Mouse (Mus musculus) limb, embryonic 11.5 days (tissue): Measurements from ENCODE around the gene Flt3l. TPM values are rescaled to one million over a fixed set of nuclear protein-coding genes. Genes with fewer than 3 reads are reported as not detected.
A peak's percentile ranks its signal among the peaks of the same experiment; 100 is the strongest.
"Not testable (repeated sequence)": the region's sequence is repeated elsewhere in the genome, so short reads cannot be mapped to it uniquely, and the experiment has no call there.

Experiments
- ATAC-seq: fragments of 200-750 bp; cut with Nextera tagmentation; 2 replicates; pipeline ENCODE4 v1.8.0; 2017; ENCODE audit warnings: low read depth; ENCODE audit not compliant: insufficient number of reproducible peaks, low FRiP score, low TSS enrichment
- DNase-seq: peaks from one replicate; pipeline ENCODE4 v3.0.0-alpha.2; 2015; ENCODE audit warnings: low spot score
- H3K27ac ChIP-seq: fragments of 300-500 bp; sonication (generic); replicated peaks from 2 replicates; pipeline ENCODE4 v1.5.1; 2014; ENCODE audit warnings: low read depth, mild to moderate bottlenecking, low read length
- H3K27me3 ChIP-seq: fragments of 300-500 bp; sonication (generic); 2 replicates; pipeline ENCODE4 v1.6.1; 2014; ENCODE audit warnings: mild to moderate bottlenecking, low read length, mixed read lengths; ENCODE audit not compliant: control insufficient read depth, insufficient read depth
- H3K36me3 ChIP-seq: fragments of 300-500 bp; sonication (generic); 2 replicates; pipeline ENCODE4 v1.6.1; 2014; ENCODE audit warnings: mild to moderate bottlenecking, low read length, moderate library complexity, mixed read lengths; ENCODE audit not compliant: control insufficient read depth, insufficient read depth
- H3K4me1 ChIP-seq: fragments of 300-500 bp; sonication (generic); 2 replicates; pipeline ENCODE4 v1.6.1; 2014; ENCODE audit warnings: low read length, mixed read lengths; ENCODE audit not compliant: control insufficient read depth, insufficient read depth
- H3K4me2 ChIP-seq: fragments of 300-500 bp; sonication (generic); 2 replicates; pipeline ENCODE4 v1.6.1; 2014; ENCODE audit warnings: low read depth, mild to moderate bottlenecking, moderate library complexity; ENCODE audit not compliant: severe bottlenecking
- H3K4me3 ChIP-seq: fragments of 300-500 bp; sonication (generic); 2 replicates; pipeline ENCODE4 v1.5.1; 2014; ENCODE audit warnings: low read depth, low read length
- H3K9ac ChIP-seq: fragments of 300-500 bp; sonication (generic); 2 replicates; pipeline ENCODE4 v1.6.1; 2014; ENCODE audit warnings: mild to moderate bottlenecking, low read length
- H3K9me3 ChIP-seq: fragments of 300-500 bp; sonication (generic); 2 replicates; pipeline ENCODE4 v1.6.1; 2016; ENCODE audit warnings: low read length; ENCODE audit not compliant: control insufficient read depth
- WGBS: fragments of 180-500 bp; shearing (Covaris S2); extraction: QIAGEN DNeasy Blood & Tissue Kit; methylation state at CpG from one replicate; pipeline ENCODE4 v1.1.7; 2014; 5-methylcytosine and 5-hydroxymethylcytosine counted together
- polyA plus RNA-seq: library from polyadenylated mRNA; unstranded; fragments of >200 nt; fragmentation: Nextera tagmentation; extraction: Ambion mirVana; gene quantifications from 2 replicates; pipeline ENCODE4 v1.2.1, GENCODE M21; 2014

Gene Flt3l
- polyA plus RNA-seq, 1 experiment from 2014 or later, result 0.44 TPM

GRCm38 (mm10) chr7:45178550-45178949 is 42.3 kb upstream of the Flt3l start:
- Histone ChIP-seq H3K9me3 (0 out of 2 replicates have a peak, but pooled peaks cover 3% of the 10 kb centered on the region), H3K27ac (no peak overlapping the region), H3K4me3 (no peak overlapping the region), H3K4me2 (no peak overlapping the region), H3K4me1 (0 out of 2 replicates have a peak, but pooled peaks cover 13% of the 10 kb centered on the region), H3K9ac (no peak overlapping the region), H3K36me3 (no peaks in the 10 kb centered on the region), H3K27me3 (peaks cover 92% of the 10 kb centered on the region)
- DNase-seq, result no peak
- WGBS, result 21% methylated on average over 7 of the region's 7 CpGs
- ATAC-seq, result no peak

GRCm38 (mm10) chr7:45176356-45176755 is 40.1 kb upstream of the Flt3l start:
- Histone ChIP-seq H3K27ac (no peak overlapping the region), H3K4me2 (peak overlapping the region; percentile 10), H3K27me3 (peaks cover 79% of the 10 kb centered on the region), H3K4me3 (peak overlapping the region; percentile 12; the same call in 1 of the 2 replicates), H3K9ac (no peak overlapping the region), H3K9me3 (0 out of 2 replicates have a peak, but pooled peaks cover 3% of the 10 kb centered on the region), H3K36me3 (no peaks in the 10 kb centered on the region), H3K4me1 (0 out of 2 replicates have a peak, but pooled peaks cover 8% of the 10 kb centered on the region)
- DNase-seq (no peak), ATAC-seq (no peak)
- WGBS, result 2% methylated on average over 28 of the region's 31 CpGs

- Histone ChIP-seq H3K36me3 (no peaks in the 10 kb centered on the region), H3K27ac (no peak overlapping the region), H3K4me3 (peak overlapping the region; percentile 12; the same call in 1 of the 2 replicates), H3K27me3 (peaks cover 79% of the 10 kb centered on the region), H3K9ac (no peak overlapping the region), H3K4me1 (0 out of 2 replicates have a peak, but pooled peaks cover 5% of the 10 kb centered on the region), H3K4me2 (peak overlapping the region; percentile 10), H3K9me3 (0 out of 2 replicates have a peak, but pooled peaks cover 3% of the 10 kb centered on the region)
- no peak for ATAC-seq
- 2% methylated on average over 23 of the region's 23 CpGs for WGBS
- no peak for DNase-seq
Measured at GRCm38 (mm10) chr7:45175929-45176328, 39.7 kb upstream of the Flt3l start.

GRCm38 (mm10) chr7:45175398-45175797 is 39.2 kb upstream of the Flt3l start:
- ATAC-seq (no peak), DNase-seq (no peak)
- no peak overlapping the region for H3K9ac ChIP-seq
- H3K27me3 ChIP-seq, result peaks cover 74% of the 10 kb centered on the region
- H3K4me1 ChIP-seq, result 0 out of 2 replicates have a peak, but pooled peaks cover 3% of the 10 kb centered on the region
- no peak overlapping the region for H3K4me2 ChIP-seq
- no peak overlapping the region for H3K4me3 ChIP-seq
- H3K27ac ChIP-seq, result no peak overlapping the region
- WGBS, result 6% methylated on average over 13 of the region's 13 CpGs
- peaks cover 3% of the 10 kb centered on the region; the same call in 1 of the 2 replicates for H3K9me3 ChIP-seq
- H3K36me3 ChIP-seq, result no peaks in the 10 kb centered on the region

GRCm38 (mm10) chr7:45174567-45175280 is 38.5 kb upstream of the Flt3l start:
- Histone ChIP-seq H3K27me3 (peaks cover 68% of the 10 kb centered on the region), H3K36me3 (no peaks in the 10 kb centered on the region), H3K9ac (no peak overlapping the region), H3K9me3 (peaks cover 9% of the 10 kb centered on the region), H3K4me3 (0 out of 2 replicates have a peak overlapping the region, but pooled peaks have one; percentile 5), H3K27ac (no peak overlapping the region), H3K4me2 (no peak overlapping the region), H3K4me1 (0 out of 2 replicates have a peak, but pooled peaks cover 3% of the 10 kb centered on the region)
- no peak for ATAC-seq
- WGBS, result 7% methylated on average over 25 of the region's 29 CpGs
- DNase-seq, result peak; percentile 40

GRCm38 (mm10) chr7:45173772-45174171 is 37.5 kb upstream of the Flt3l start:
- not testable (repeated sequence) for ATAC-seq, H3K4me2 ChIP-seq

GRCm38 (mm10) chr7:45172974-45173373 is 36.7 kb upstream of the Flt3l start:
- Histone ChIP-seq H3K27me3 (peaks cover 67% of the 10 kb centered on the region), H3K4me1 (0 out of 2 replicates have a peak, but pooled peaks cover 3% of the 10 kb centered on the region), H3K36me3 (no peaks in the 10 kb centered on the region), H3K27ac (no peak overlapping the region), H3K9ac (no peak overlapping the region), H3K4me3 (no peak overlapping the region), H3K4me2 (no peak overlapping the region), H3K9me3 (peaks cover 17% of the 10 kb centered on the region)
- WGBS, result 63% methylated on average over 7 of the region's 7 CpGs
- DNase-seq (no peak), ATAC-seq (no peak)

More at GRCm38 (mm10) chr7:45173772-45174171, 37.5 kb upstream of the Flt3l start:
- H3K9me3 ChIP-seq, result peaks cover 17% of the 10 kb centered on the region
- not testable (repeated sequence) for H3K36me3 ChIP-seq, DNase-seq, H3K27ac ChIP-seq, H3K4me3 ChIP-seq, H3K9ac ChIP-seq, H3K4me1 ChIP-seq
- WGBS, result 38% methylated on average over 1 of the region's 1 CpGs
- peaks cover 67% of the 10 kb centered on the region for H3K27me3 ChIP-seq

- Histone ChIP-seq H3K36me3 (no peaks in the 10 kb centered on the region), H3K4me3 (no peak overlapping the region), H3K4me1 (no peaks in the 10 kb centered on the region), H3K27ac (no peak overlapping the region), H3K27me3 (peaks cover 66% of the 10 kb centered on the region), H3K9ac (no peak overlapping the region), H3K4me2 (no peak overlapping the region), H3K9me3 (peaks cover 14% of the 10 kb centered on the region)
- ATAC-seq (no peak), DNase-seq (no peak)
- WGBS, result 96% methylated on average over 3 of the region's 3 CpGs
Measured at GRCm38 (mm10) chr7:45169495-45169894, 33.3 kb upstream of the Flt3l start.
